Mouse (Mus musculus) liver, adult 2 months (tissue): ENCODE measurements around the gene Nudt12.

Experiments
- CTCF ChIP-seq: fragments of 200-500 bp; IDR thresholded peaks from 2 replicates; pipeline ENCODE4 v1.5.1; 2011; ENCODE audit warnings: low read depth, low read length, control low read depth
- POLR2A ChIP-seq: fragments of 200-500 bp; IDR thresholded peaks from 2 replicates; pipeline ENCODE4 v1.6.1; 2011; ENCODE audit warnings: low read length, control low read depth; ENCODE audit not compliant: insufficient read depth; ENCODE audit errors: extremely low read depth

DNA sequence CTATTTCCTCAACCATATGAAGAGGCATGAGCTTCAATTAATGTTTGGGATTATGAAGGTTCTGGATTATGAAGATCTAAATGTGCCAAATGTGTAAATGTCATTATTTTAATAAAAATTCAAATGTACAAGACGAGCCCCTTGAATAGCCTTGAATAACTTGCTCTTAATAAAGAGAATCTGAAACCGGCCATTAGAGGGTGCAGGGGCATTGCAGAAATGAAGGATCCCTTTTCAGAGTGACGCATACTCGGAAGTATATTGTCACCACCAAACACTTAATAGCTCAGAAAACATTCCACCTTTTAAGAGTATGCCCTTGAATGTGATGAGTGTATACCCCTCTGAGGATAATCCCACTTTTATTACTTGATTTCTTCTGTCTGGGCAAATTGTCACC, 40.1 kb upstream of the Nudt12 start:
- no peak for TF ChIP-seq CTCF
- TF ChIP-seq POLR2A, result no peak
